Mouse (Mus musculus) retina, adult 2 months (tissue): ENCODE results near the gene Mrnip.

ENCODE experiments used
- DNase-seq: peaks from one replicate; pipeline ENCODE4 v3.0.0-alpha.2; 2012; ENCODE audit warnings: low read depth, low spot score

Mrnip gene

GRCm38 (mm10) chr11:50224671-50225530, 50.7 kb downstream of the Mrnip start:
- DNase-seq = no peak

GRCm38 (mm10) chr11:50225611-50226378, 51.6 kb downstream of the Mrnip start:
- no peak for DNase-seq

- DNase-seq = no peak
Measured at GRCm38 (mm10) chr11:50226406-50226805, 52.2 kb downstream of the Mrnip start.

GRCm38 (mm10) chr11:50227226-50227625, 53.0 kb downstream of the Mrnip start:
- no peak for DNase-seq

- DNase-seq = no peak
Measured at GRCm38 (mm10) chr11:50227736-50228135, 53.5 kb downstream of the Mrnip start.

GRCm38 (mm10) chr11:50228772-50229171, 54.5 kb downstream of the Mrnip start:
- DNase-seq = no peak

GRCm38 (mm10) chr11:50229252-50229910, 55.1 kb downstream of the Mrnip start:
- DNase-seq = no peak

- DNase-seq = no peak
Measured at GRCm38 (mm10) chr11:50230481-50231304, 56.4 kb downstream of the Mrnip start.

- no peak for DNase-seq
Measured at GRCm38 (mm10) chr11:50231411-50231810, 57.2 kb downstream of the Mrnip start.

- no peak for DNase-seq
Measured at GRCm38 (mm10) chr11:50233022-50233421, 58.8 kb downstream of the Mrnip start.

GRCm38 (mm10) chr11:50233993-50234392, 59.7 kb downstream of the Mrnip start:
- DNase-seq = no peak

- DNase-seq = no peak
Measured at GRCm38 (mm10) chr11:50234606-50235005, 60.4 kb downstream of the Mrnip start.

GRCm38 (mm10) chr11:50236540-50236936, 62.3 kb downstream of the Mrnip start:
- DNase-seq = peak; percentile 67

GRCm38 (mm10) chr11:50236937-50237835, 62.9 kb downstream of the Mrnip start:
- DNase-seq = no peak

- no peak for DNase-seq
Measured at GRCm38 (mm10) chr11:50238324-50238723, 64.1 kb downstream of the Mrnip start, which contains the start of gene Ltc4s. Gene Ltc4s, minus strand, starts transcription at chr11:50238616.

- no peak for DNase-seq
Measured at GRCm38 (mm10) chr11:50238821-50239791, 64.9 kb downstream of the Mrnip start.

- no peak for DNase-seq
Measured at GRCm38 (mm10) chr11:50240235-50240911, 66.1 kb downstream of the Mrnip start.

- DNase-seq = no peak
Measured at GRCm38 (mm10) chr11:50243926-50244325, 69.7 kb downstream of the Mrnip start.
